Comparison of ENCODE assay signal across 30 mouse cellular contexts in genomic region chr1:182711360-182711933, GRCm38 (mm10). TPM values are rescaled to one million over a fixed set of nuclear protein-coding genes. Genes with fewer than 3 reads are reported as not detected.
A peak's percentile ranks its signal among the peaks of the same experiment; 100 is the strongest.
DNase-seq lines count a peak whose midpoint lies in the region; ATAC-seq and TF ChIP-seq lines count a peak whose summit lies in the region.
"Had no signal": no experiment of that assay in that cellular context is flagged by ENCODE, and none has a peak within 500 bp of the region (broad histone marks: within the 10 kb centered on the region; RNA-seq: fewer than 3 reads in every experiment).

No protein-coding gene starts in this region.

- no peaks in the 10 kb centered on the region for H3K36me3 ChIP-seq in forebrain, embryonic 14.5 days (ENCODE audit: control insufficient read depth, insufficient read depth, low read length)
- H3K36me3 ChIP-seq in forebrain, embryonic 15.5 days = no peaks in the 10 kb centered on the region
- H3K36me3 ChIP-seq in hindbrain, postnatal 0 days (ENCODE audit: insufficient read depth, low read length) = no peaks in the 10 kb centered on the region
- H3K36me3 ChIP-seq in midbrain, embryonic 16.5 days (ENCODE audit: control insufficient read depth, insufficient read depth, low read length) = no peaks in the 10 kb centered on the region
- H3K36me3 ChIP-seq: heart, embryonic 12.5 days; intestine, embryonic 15.5 days; neural tube, embryonic 15.5 days; stomach, embryonic 15.5 days had no signal

- 46% methylated on average over 7 of the region's 7 CpGs for WGBS in forebrain, embryonic 14.5 days
- WGBS in forebrain, embryonic 15.5 days = 46% methylated on average over 7 of the region's 7 CpGs
- WGBS in hindbrain, postnatal 0 days = 40% methylated on average over 7 of the region's 7 CpGs
- 35% methylated on average over 7 of the region's 7 CpGs for WGBS in midbrain, embryonic 16.5 days

- H3K9me3 ChIP-seq in forebrain, embryonic 14.5 days (replicated peaks; ENCODE audit: control insufficient read depth, low read length) = no peaks in the 10 kb centered on the region
- H3K9me3 ChIP-seq in forebrain, embryonic 15.5 days = no peaks in the 10 kb centered on the region
- no peaks in the 10 kb centered on the region for H3K9me3 ChIP-seq in hindbrain, postnatal 0 days (ENCODE audit: low read length)
- no peaks in the 10 kb centered on the region; the same call in 1 of the 2 replicates for H3K9me3 ChIP-seq in midbrain, embryonic 16.5 days (replicated peaks; ENCODE audit: control insufficient read depth, low read length, poor library complexity, severe bottlenecking)
- H3K9me3 ChIP-seq: intestine, embryonic 15.5 days; stomach, embryonic 15.5 days had no signal

- H3K4me2 ChIP-seq in forebrain, embryonic 14.5 days (ENCODE audit: low read length) = no peak overlapping the region
- H3K4me2 ChIP-seq in forebrain, embryonic 15.5 days (replicated peaks) = no peak overlapping the region
- H3K4me2 ChIP-seq in hindbrain, postnatal 0 days (ENCODE audit: low read depth, low read length) = no peak overlapping the region
- no peak overlapping the region; the same call in 1 of the 2 replicates for H3K4me2 ChIP-seq in midbrain, embryonic 16.5 days (ENCODE audit: low read length)
- H3K4me2 ChIP-seq: heart, embryonic 12.5 days; intestine, embryonic 15.5 days; neural tube, embryonic 15.5 days; stomach, embryonic 15.5 days had no signal

- no peaks in the 10 kb centered on the region for H3K4me1 ChIP-seq in forebrain, embryonic 14.5 days (ENCODE audit: control insufficient read depth, insufficient read depth, low read length)
- peaks cover 5% of the 10 kb centered on the region; the same call in 1 of the 2 replicates for H3K4me1 ChIP-seq in forebrain, embryonic 15.5 days
- no peaks in the 10 kb centered on the region for H3K4me1 ChIP-seq in hindbrain, postnatal 0 days (ENCODE audit: insufficient read depth, low read length)
- peaks cover 3% of the 10 kb centered on the region; the same call in 1 of the 2 replicates for H3K4me1 ChIP-seq in midbrain, embryonic 16.5 days (ENCODE audit: control insufficient read depth, insufficient read depth, low read length)
- H3K4me1 ChIP-seq: intestine, embryonic 15.5 days; neural tube, embryonic 15.5 days; stomach, embryonic 15.5 days had no signal

- no peak for TF ChIP-seq POLR2A in brain, embryonic 14.5 days (IDR thresholded peaks at IDR 0.05; ENCODE audit: borderline replicate concordance, extremely low read depth, insufficient read depth, insufficient read length, poor library complexity, severe bottlenecking)

- no peak overlapping the region for H3K27ac ChIP-seq in forebrain, embryonic 14.5 days (ENCODE audit: low read depth, low read length)
- H3K27ac ChIP-seq in forebrain, embryonic 15.5 days (replicated peaks) = no peak overlapping the region
- 0 out of 2 replicates have a peak overlapping the region, but pooled peaks have one; percentile 1 for H3K27ac ChIP-seq in hindbrain, postnatal 0 days
- no peak overlapping the region for H3K27ac ChIP-seq in midbrain, embryonic 16.5 days (ENCODE audit: low read length)
- H3K27ac ChIP-seq: intestine, embryonic 15.5 days; left cerebral cortex, adult 2 months; neural tube, embryonic 15.5 days; stomach, embryonic 15.5 days had no signal

- ATAC-seq in forebrain, embryonic 14.5 days = 0 out of 2 replicates have a peak, but pooled peaks have one; percentile 18
- ATAC-seq in forebrain, embryonic 15.5 days (replicated peaks) = no peak; the same call in 1 of the 2 replicates
- peak; percentile 74 for ATAC-seq in hindbrain, postnatal 0 days
- ATAC-seq in midbrain, embryonic 16.5 days = peak; percentile 68
- ATAC-seq: intestine, embryonic 15.5 days; lung, postnatal 0 days had no signal

- no peak for DNase-seq in forebrain, embryonic 14.5 days (ENCODE audit: low spot score)
- peak; percentile 43 for DNase-seq in brain, embryonic 14.5 days (ENCODE audit: low read depth)
- DNase-seq in hindbrain, postnatal 0 days (ENCODE audit: low spot score) = peak; percentile 29
- no peak for DNase-seq in thymus, postnatal 4 days
- no peak for DNase-seq in c-Kit-positive CD71-positive TER-119-positive erythroid progenitor cells, embryonic 14.5 days (ENCODE audit: low spot score)
- DNase-seq: adrenal gland, postnatal 36 days; B cell, adult 2 months; cerebellum, adult 8-10 months; heart, postnatal 4 days; kidney, adult 9 months; kidney, postnatal 36 days; layer of hippocampus, adult 9-11 months; left cerebral cortex, postnatal 4 days; liver; right cerebral cortex, postnatal 25 days; thymus, adult 18-20 months had no signal

- H3K4me3 ChIP-seq in forebrain, embryonic 14.5 days (ENCODE audit: low read depth, low read length) = no peak overlapping the region
- H3K4me3 ChIP-seq in forebrain, embryonic 15.5 days = no peak overlapping the region
- H3K4me3 ChIP-seq in hindbrain, postnatal 0 days (ENCODE audit: low read length) = no peak overlapping the region
- H3K4me3 ChIP-seq in midbrain, embryonic 16.5 days (ENCODE audit: low read depth, low read length) = no peak overlapping the region
- H3K4me3 ChIP-seq: heart, embryonic 12.5 days; intestine, embryonic 15.5 days; left cerebral cortex, adult 2 months; neural tube, embryonic 15.5 days; stomach, embryonic 15.5 days had no signal

- H3K27me3 ChIP-seq in forebrain, embryonic 14.5 days (replicated peaks; ENCODE audit: control insufficient read depth, insufficient read depth, low read length) = no peaks in the 10 kb centered on the region
- H3K27me3 ChIP-seq in forebrain, embryonic 15.5 days = no peaks in the 10 kb centered on the region
- H3K27me3 ChIP-seq in hindbrain, postnatal 0 days (ENCODE audit: insufficient read depth, low read length) = no peaks in the 10 kb centered on the region
- H3K27me3 ChIP-seq in midbrain, embryonic 16.5 days (ENCODE audit: control insufficient read depth, insufficient read depth, low read depth, low read length) = no peaks in the 10 kb centered on the region
- H3K27me3 ChIP-seq: heart, embryonic 12.5 days; intestine, embryonic 15.5 days; neural tube, embryonic 15.5 days; stomach, embryonic 15.5 days had no signal

- no peak overlapping the region for H3K9ac ChIP-seq in forebrain, embryonic 14.5 days (ENCODE audit: low read length)
- no peak overlapping the region for H3K9ac ChIP-seq in forebrain, embryonic 15.5 days (replicated peaks)
- no peak overlapping the region for H3K9ac ChIP-seq in hindbrain, postnatal 0 days (replicated peaks; ENCODE audit: low read length)
- no peak overlapping the region for H3K9ac ChIP-seq in midbrain, embryonic 16.5 days (ENCODE audit: low read depth, low read length)
- H3K9ac ChIP-seq: heart, embryonic 12.5 days; intestine, embryonic 15.5 days; neural tube, embryonic 15.5 days; stomach, embryonic 15.5 days had no signal

- no peak for TF ChIP-seq CTCF in brain, embryonic 14.5 days (IDR thresholded peaks at IDR 0.05; ENCODE audit: borderline replicate concordance, extremely low read depth, insufficient read depth, insufficient read length)
- no peak for TF ChIP-seq CTCF in hindbrain, postnatal 0 days (IDR thresholded peaks at IDR 0.05; ENCODE audit: low read depth)

RNA-seq across cellular contexts. Expression of gene Ccdc185, which starts 37.5 kb away (rescaled TPM):
- not detected in 2 replicates for polyA plus RNA-seq in forebrain, embryonic 14.5 days (2014; fragmentation: Nextera tagmentation; extraction: Ambion mirVana)
- not detected in 2 replicates for polyA plus RNA-seq in forebrain, embryonic 15.5 days (2015; fragmentation: Nextera tagmentation; extraction: Ambion mirVana)
- not detected in 2 replicates for polyA plus RNA-seq in brain, embryonic 14.5 days (2012; rRNA removed)
- not detected in 2 replicates for total RNA-seq in hindbrain, postnatal 0 days (2014; rRNA removed)
- polyA plus RNA-seq in hindbrain, postnatal 0 days (2015; fragmentation: Nextera tagmentation; extraction: Ambion mirVana) = not detected in 2 replicates
- not detected in 2 replicates for polyA plus RNA-seq in midbrain, embryonic 16.5 days (2015; fragmentation: Nextera tagmentation; extraction: Ambion mirVana)
- total RNA-seq: adrenal gland, postnatal 36 days; common myeloid progenitor, adult 5-6 weeks; gastrocnemius, adult 18-20 months; gastrocnemius, postnatal 4 days; heart, postnatal 4 days; left cerebral cortex, postnatal 4 days; megakaryocyte progenitor cell, adult 5-6 weeks had no signal
- polyA plus RNA-seq: embryonic facial prominence, embryonic 14.5 days; heart, embryonic 12.5 days; intestine, embryonic 15.5 days; liver, embryonic 16.5 days; lung, postnatal 0 days; neural tube, embryonic 15.5 days; stomach, embryonic 15.5 days had no signal

RNA-seq across cellular contexts. Expression of gene Susd4, which starts 52.2 kb away (rescaled TPM):
- polyA plus RNA-seq in forebrain, embryonic 14.5 days (2014; fragmentation: Nextera tagmentation; extraction: Ambion mirVana) = 37.4 and 42.9 TPM in 2 replicates
- 33.6 and 36.7 TPM in 2 replicates for polyA plus RNA-seq in forebrain, embryonic 15.5 days (2015; fragmentation: Nextera tagmentation; extraction: Ambion mirVana)
- 49.0 and 68.6 TPM in 2 replicates for polyA plus RNA-seq in brain, embryonic 14.5 days (2012; rRNA removed)
- total RNA-seq in hindbrain, postnatal 0 days (2014; rRNA removed) = 71.1 and 77.3 TPM in 2 replicates
- 74.4 and 74.9 TPM in 2 replicates for polyA plus RNA-seq in hindbrain, postnatal 0 days (2015; fragmentation: Nextera tagmentation; extraction: Ambion mirVana)
- 86.7 and 89.4 TPM in 2 replicates for polyA plus RNA-seq in midbrain, embryonic 16.5 days (2015; fragmentation: Nextera tagmentation; extraction: Ambion mirVana)
- total RNA-seq: common myeloid progenitor, adult 5-6 weeks; megakaryocyte progenitor cell, adult 5-6 weeks had no signal

Comparison
In these comparisons a context has a peak if more than half of its experiments do, and no peak if none do; other contexts are left out.
1. DNase-seq: peak in brain, embryonic 14.5 days (single experiment) and hindbrain, postnatal 0 days (single experiment); none in forebrain, embryonic 14.5 days (single experiment), thymus, postnatal 4 days (single experiment) and c-Kit-positive CD71-positive TER-119-positive erythroid progenitor cells, embryonic 14.5 days (single experiment).